Mouse (Mus musculus) MEL (cell line): ENCODE measurements around the gene Ccdc85c. TPM values are rescaled to one million over a fixed set of nuclear protein-coding genes. Genes with fewer than 3 reads are reported as not detected.

Source experiments
- DNase-seq: peaks from one replicate; pipeline ENCODE4 v3.0.0; 2011; ENCODE audit warnings: low read depth, low spot score
- H3K27ac ChIP-seq: 2 replicates; pipeline ENCODE4 v1.5.1; 2012; ENCODE audit warnings: low read depth, mild to moderate bottlenecking, control low read depth, low read length, moderate library complexity; ENCODE audit not compliant: control insufficient read depth
- H3K27me3 ChIP-seq, 2 experiments: fragments of 150-350 bp in 1 of 2; sonication (generic) in 1 of 2; 2 replicates each; pipeline ENCODE4 v1.6.1; 2012; ENCODE audit warnings: low read length in 2 of 2, mild to moderate bottlenecking in 2 of 2, improper control_type of control experiment in 1 of 2, moderate library complexity in 1 of 2; ENCODE audit not compliant: insufficient read depth in 2 of 2, control insufficient read depth in 1 of 2
- H3K36me3 ChIP-seq, 2 experiments: 2 replicates each; pipeline ENCODE4 v1.6.1; 2012 to 2014; ENCODE audit warnings: low read length in 2 of 2, improper control_type of control experiment in 1 of 2, inconsistent platforms in 1 of 2, mild to moderate bottlenecking in 1 of 2; ENCODE audit not compliant: insufficient read depth in 2 of 2, control insufficient read depth in 1 of 2
- H3K4me1 ChIP-seq, 2 experiments: fragments of 150-350 bp in 1 of 2; sonication (generic) in 1 of 2; 2 replicates each; pipeline ENCODE4 v1.6.1; 2012; ENCODE audit warnings: low read length in 2 of 2, improper control_type of control experiment in 1 of 2, mild to moderate bottlenecking in 1 of 2; ENCODE audit not compliant: insufficient read depth in 2 of 2, control insufficient read depth in 1 of 2
- H3K4me3 ChIP-seq, 2 experiments: fragments of 150-350 bp in 1 of 2; sonication (generic) in 1 of 2; 2 replicates each; pipeline ENCODE4 v1.5.1; 2012; ENCODE audit warnings: low read depth in 2 of 2, low read length in 2 of 2, mild to moderate bottlenecking in 2 of 2, moderate library complexity in 2 of 2, control low read depth in 1 of 2, improper control_type of control experiment in 1 of 2; ENCODE audit not compliant: control insufficient read depth in 1 of 2, insufficient read depth in 1 of 2
- H3K79me2 ChIP-seq: 2 replicates; pipeline ENCODE4 v1.6.1; 2012; ENCODE audit warnings: mild to moderate bottlenecking, low read length, moderate library complexity; ENCODE audit not compliant: control insufficient read depth, poor library complexity, insufficient read depth
- H3K9ac ChIP-seq: 2 replicates; pipeline ENCODE4 v1.6.1; 2012; ENCODE audit warnings: low read depth, mild to moderate bottlenecking, control low read depth, low read length, moderate library complexity; ENCODE audit not compliant: control insufficient read depth, poor library complexity, severe bottlenecking
- H3K9me3 ChIP-seq: fragments of 150-350 bp; sonication (generic); replicated peaks from 2 replicates; pipeline ENCODE4 v1.6.1; 2012; ENCODE audit warnings: mild to moderate bottlenecking, low read length, improper control_type of control experiment, moderate library complexity; ENCODE audit not compliant: insufficient read depth
- CHD2 ChIP-seq: IDR thresholded peaks from 2 replicates; pipeline ENCODE4 v1.6.1; 2011; ENCODE audit warnings: low read length, improper control_type of control experiment
- E2F4 ChIP-seq: IDR thresholded peaks from 2 replicates; pipeline ENCODE4 v1.6.1; 2011; ENCODE audit warnings: low read depth, low read length, improper control_type of control experiment, borderline replicate concordance
- ELF1 ChIP-seq: IDR thresholded peaks from 2 replicates; pipeline ENCODE4 v1.6.1; 2014; ENCODE audit warnings: low read depth, mild to moderate bottlenecking, inconsistent platforms, low read length, improper control_type of control experiment, moderate library complexity
- ETS1 ChIP-seq: IDR thresholded peaks from 2 replicates; pipeline ENCODE4 v1.6.1; 2012; ENCODE audit warnings: low read depth, mild to moderate bottlenecking, inconsistent platforms, low read length, improper control_type of control experiment, moderate library complexity
- GABPA ChIP-seq: IDR thresholded peaks from 2 replicates; pipeline ENCODE4 v1.6.1; 2012; ENCODE audit warnings: low read depth, mild to moderate bottlenecking, inconsistent platforms, low read length, improper control_type of control experiment, moderate library complexity
- GATA1 ChIP-seq: IDR thresholded peaks from 2 replicates; pipeline ENCODE4 v1.6.1; 2011; ENCODE audit warnings: low read depth, low read length, improper control_type of control experiment
- HCFC1 ChIP-seq: IDR thresholded peaks from 2 replicates; pipeline ENCODE4 v1.6.1; 2012; ENCODE audit warnings: low read depth, mild to moderate bottlenecking, inconsistent platforms, low read length, improper control_type of control experiment, moderate library complexity
- JUND ChIP-seq: IDR thresholded peaks from 2 replicates; pipeline ENCODE4 v1.6.1; 2011; ENCODE audit warnings: low read depth, mild to moderate bottlenecking, improper control_type of control experiment, low read length
- KAT2A ChIP-seq: conservative IDR thresholded peaks from 2 replicates; pipeline ENCODE4 v1.6.1; 2012; ENCODE audit warnings: low read depth, low read length, improper control_type of control experiment, inconsistent platforms
- MAFK ChIP-seq: IDR thresholded peaks from 2 replicates; pipeline ENCODE4 v1.6.1; 2011; ENCODE audit warnings: low read depth, mild to moderate bottlenecking, low read length, improper control_type of control experiment, borderline replicate concordance
- MAX ChIP-seq: IDR thresholded peaks from 2 replicates; pipeline ENCODE4 v1.6.1; 2011; ENCODE audit warnings: low read length, improper control_type of control experiment
- MAZ ChIP-seq: IDR thresholded peaks from 2 replicates; pipeline ENCODE4 v1.6.1; 2012; ENCODE audit warnings: low read depth, mild to moderate bottlenecking, inconsistent platforms, low read length, improper control_type of control experiment
- MXI1 ChIP-seq: IDR thresholded peaks from 2 replicates; pipeline ENCODE4 v1.6.1; 2011; ENCODE audit warnings: mild to moderate bottlenecking, low read depth, low read length, improper control_type of control experiment
- NRF1 ChIP-seq: IDR thresholded peaks from 2 replicates; pipeline ENCODE4 v1.6.1; 2014; ENCODE audit warnings: low read depth, mild to moderate bottlenecking, inconsistent platforms, low read length, improper control_type of control experiment, moderate library complexity; ENCODE audit not compliant: poor library complexity, insufficient read depth, severe bottlenecking
- POLR2AphosphoS2 ChIP-seq: IDR thresholded peaks from 2 replicates; pipeline ENCODE4 v1.6.1; 2011; ENCODE audit warnings: low read length, improper control_type of control experiment
- POLR2AphosphoS5 ChIP-seq: IDR thresholded peaks from 2 replicates; pipeline ENCODE4 v1.6.1; 2012; ENCODE audit warnings: low read depth, borderline replicate concordance, mild to moderate bottlenecking, inconsistent platforms, low read length, moderate library complexity, mixed read lengths
- RAD21 ChIP-seq: IDR thresholded peaks from 2 replicates; pipeline ENCODE4 v1.6.1; 2011; ENCODE audit warnings: mild to moderate bottlenecking, low read depth, low read length, improper control_type of control experiment
- RCOR1 ChIP-seq: IDR thresholded peaks from 2 replicates; pipeline ENCODE4 v1.6.1; 2012; ENCODE audit warnings: low read depth, mild to moderate bottlenecking, inconsistent platforms, low read length, improper control_type of control experiment
- SIN3A ChIP-seq: IDR thresholded peaks from 2 replicates; pipeline ENCODE4 v1.6.1; 2012; ENCODE audit warnings: low read length, improper control_type of control experiment, inconsistent platforms
- TAL1 ChIP-seq: IDR thresholded peaks from 2 replicates; pipeline ENCODE4 v1.6.1; 2012; ENCODE audit warnings: mild to moderate bottlenecking, inconsistent platforms, low read length, moderate library complexity, mixed read lengths
- TBP ChIP-seq: IDR thresholded peaks from 2 replicates; pipeline ENCODE4 v1.8.0; 2011; ENCODE audit warnings: low read depth, low read length, improper control_type of control experiment
- TCF12 ChIP-seq: IDR thresholded peaks from 2 replicates; pipeline ENCODE4 v1.6.1; 2014; ENCODE audit warnings: low read depth, mild to moderate bottlenecking, inconsistent platforms, low read length, improper control_type of control experiment, moderate library complexity
- UBTF ChIP-seq: IDR thresholded peaks from 2 replicates; pipeline ENCODE4 v1.6.1; 2012; ENCODE audit warnings: low read depth, mild to moderate bottlenecking, inconsistent platforms, low read length, improper control_type of control experiment, moderate library complexity, borderline replicate concordance; ENCODE audit not compliant: insufficient read depth
- USF1 ChIP-seq: IDR thresholded peaks from 2 replicates; pipeline ENCODE4 v1.6.1; 2014; ENCODE audit warnings: low read depth, mild to moderate bottlenecking, inconsistent platforms, low read length, improper control_type of control experiment, moderate library complexity
- USF2 ChIP-seq, 2 experiments: IDR thresholded peaks; 2 replicates each; pipeline ENCODE4 v1.6.1; 2011 to 2012; ENCODE audit warnings: improper control_type of control experiment in 2 of 2, low read length in 2 of 2, borderline replicate concordance in 1 of 2, inconsistent platforms in 1 of 2, low read depth in 1 of 2, mild to moderate bottlenecking in 1 of 2; ENCODE audit not compliant: insufficient read depth in 1 of 2
- ZKSCAN1 ChIP-seq: IDR thresholded peaks from 2 replicates; pipeline ENCODE4 v1.6.1; 2012; ENCODE audit warnings: low read depth, mild to moderate bottlenecking, inconsistent platforms, low read length, improper control_type of control experiment, moderate library complexity
- ZMIZ1 ChIP-seq: IDR thresholded peaks from 2 replicates; pipeline ENCODE4 v1.6.1; 2012; ENCODE audit warnings: low read depth, mild to moderate bottlenecking, inconsistent platforms, low read length, improper control_type of control experiment, moderate library complexity
- ZNF384 ChIP-seq: IDR thresholded peaks from 2 replicates; pipeline ENCODE4 v1.6.1; 2012; ENCODE audit warnings: low read depth, mild to moderate bottlenecking, inconsistent platforms, low read length, improper control_type of control experiment
- polyA plus RNA-seq, 2 experiments: library from polyadenylated mRNA; stranded (reverse) in 1 of 2; unstranded in 1 of 2; fragments of >175 nt in 1 of 2; fragments of >200 nt in 1 of 2; gene quantifications; 2 replicates each; pipeline versions ENCODE4 v1.2.1 to v1.2.4; 2012; ENCODE audit warnings: low replicate concordance in 2 of 2, low read depth in 1 of 2; ENCODE audit not compliant: insufficient read length in 2 of 2, insufficient read depth in 1 of 2, missing spikeins in 1 of 2
- total RNA-seq: library from RNA; depleted of rRNA; stranded (reverse); fragments of 300-350 nt; gene quantifications from 2 replicates; pipeline ENCODE4 v1.2.3, GENCODE M21; 2012

Gene Ccdc85c
- total and polyA plus RNA-seq, 3 experiments: 19.8 to 24.8 TPM; not detected in 1

- Histone ChIP-seq H3K4me3 (peak overlapping the region; percentile 46 to 56), H3K9me3 (no peaks in the 10 kb centered on the region), H3K4me1 (no peaks in the 10 kb centered on the region), H3K36me3 (no peaks in the 10 kb centered on the region; a peak in 1 of 4 replicates), H3K27me3 (no peaks in the 10 kb centered on the region; a peak in 1 of 4 replicates), H3K79me2 (peaks cover 22% of the 10 kb centered on the region), H3K27ac (0 out of 2 replicates have a peak overlapping the region, but pooled peaks have one; percentile 15), H3K9ac (peak overlapping the region; percentile 70)
- DNase-seq: peak; percentile 48
- TF ChIP-seq GATA1 (peak; percentile 70), UBTF (no peak), SIN3A (0 out of 2 replicates have a peak, but pooled peaks have one; percentile 20), USF1 (no peak)
Observed at GRCm38 (mm10) chr12:108275920-108276822, 946 bp upstream of the Ccdc85c start.

GRCm38 (mm10) chr12:108275508-108275890 lies 274 bp upstream of the Ccdc85c start:
- H3K9ac ChIP-seq: peak overlapping the region; percentile 70
- no peaks in the 10 kb centered on the region for H3K4me1 ChIP-seq
- H3K9me3 ChIP-seq: no peaks in the 10 kb centered on the region
- H3K27me3 ChIP-seq: no peaks in the 10 kb centered on the region; a peak in 1 of 4 replicates
- 0 out of 2 replicates have a peak overlapping the region, but pooled peaks have one; percentile 15 for H3K27ac ChIP-seq
- no peaks in the 10 kb centered on the region; a peak in 1 of 4 replicates for H3K36me3 ChIP-seq
- peak overlapping the region; percentile 46 to 56 for H3K4me3 ChIP-seq
- peaks cover 24% of the 10 kb centered on the region for H3K79me2 ChIP-seq
- DNase-seq: peak; percentile 93
- TF ChIP-seq HCFC1: peak; percentile 74
- TF ChIP-seq CHD2: no peak
- TF ChIP-seq ZNF384: no peak
- TF ChIP-seq POLR2AphosphoS5: no peak
- TF ChIP-seq SIN3A: peak; percentile 72
- TF ChIP-seq UBTF: no peak
- no peak for TF ChIP-seq MAFK
- TF ChIP-seq JUND: no peak
- no peak for TF ChIP-seq TCF12
- peak; percentile 49; the same call in 1 of the 2 replicates for TF ChIP-seq ETS1
- TF ChIP-seq ZMIZ1: no peak
- no peak; the same call in 1 of the 2 replicates for TF ChIP-seq MXI1
- TF ChIP-seq KAT2A: no peak
- TF ChIP-seq E2F4: no peak
- no peak for TF ChIP-seq ZKSCAN1
- no peak for TF ChIP-seq MAX
- TF ChIP-seq POLR2AphosphoS2: no peak
- no peak for TF ChIP-seq GABPA
- no peak for TF ChIP-seq TBP
- TF ChIP-seq USF2 (IDR thresholded peaks at IDR 0.05; ENCODE audit: borderline replicate concordance in 1 of 2, insufficient read depth in 1 of 2, low read depth in 1 of 2, low read length in 2 of 2): no peak
- TF ChIP-seq TAL1: no peak
- TF ChIP-seq NRF1: 0 out of 2 replicates have a peak, but pooled peaks have one; percentile 26
- TF ChIP-seq RCOR1: no peak
- TF ChIP-seq USF1: no peak
- peak; percentile 98 for TF ChIP-seq MAZ
- TF ChIP-seq RAD21: no peak
- 0 out of 2 replicates have a peak, but pooled peaks have one; percentile 23 for TF ChIP-seq ELF1
- TF ChIP-seq GATA1: no peak
